25 mouse cellular contexts compared by ENCODE assay signal in genomic region chr5:129717016-129717415, GRCm38 (mm10). TPM values are rescaled to one million over a fixed set of nuclear protein-coding genes. Genes with fewer than 3 reads are reported as not detected.
DNase-seq lines count a peak whose midpoint lies in the region; ATAC-seq and TF ChIP-seq lines count a peak whose summit lies in the region.
"Had no signal": no experiment of that assay in that cellular context is flagged by ENCODE, and none has a peak within 500 bp of the region (broad histone marks: within the 10 kb centered on the region; RNA-seq: fewer than 3 reads in every experiment).

No protein-coding gene starts in this region.

- dilution Hi-C loops in CH12.LX (cut with MboI; ENCODE audit: extremely low pct_ligation_motif_present, extremely low pct_unique_long_range_greater_than_20kb, low sequenced_read_pairs), result no loop called here

- H3K4me1 ChIP-seq in liver, embryonic 12.5 days, result peaks cover 22% of the 10 kb centered on the region
- peaks cover 0 to 13% of the 10 kb centered on the region in 2 experiments; a peak in 3 of 4 replicates for H3K4me1 ChIP-seq in CH12.LX (ENCODE audit: control insufficient read depth in 1 of 2, insufficient read depth in 2 of 2)

- TF ChIP-seq EP300 in CH12.LX (IDR thresholded peaks at IDR 0.05; ENCODE audit: low read length), result no peak

- peaks cover 9% of the 10 kb centered on the region; the same call in 1 of the 2 replicates for H3K79me2 ChIP-seq in CH12.LX (replicated peaks; ENCODE audit: control insufficient read depth, extremely low read depth, insufficient read depth, poor library complexity, severe bottlenecking)

- WGBS in liver, embryonic 12.5 days (ENCODE audit: insufficient replicate concordance), result 74% methylated on average over 9 of the region's 9 CpGs

- DNase-seq in liver, result no peak
- peak; percentile 42 for DNase-seq in 416B (ENCODE audit: low read depth)
- DNase-seq in CH12.LX (ENCODE audit: extremely low read depth), result peak; percentile 20
- DNase-seq in induced T-regulatory cell, adult 2 months (ENCODE audit: low read depth), result peak; percentile 30
- no peak for DNase-seq in thymus, postnatal 36 days
- no peak for DNase-seq in cerebellum, postnatal 36 days
- DNase-seq in heart, adult 9 months (ENCODE audit: low spot score in 2 of 2), result no peak
- DNase-seq: cerebellum, adult 2 months; gastrocnemius, postnatal 10 days; heart, postnatal 4 days; kidney, adult 2 months; kidney, postnatal 14 days; lung, postnatal 4 days; right cerebral cortex, adult 18-20 months had no signal

- H3K4me3 ChIP-seq in liver, embryonic 12.5 days, result 0 out of 2 replicates have a peak overlapping the region, but pooled peaks have one; percentile 86
- no peak overlapping the region for H3K4me3 ChIP-seq in CH12.LX (replicated peaks in 1 of 3; ENCODE audit: low read depth in 2 of 3, low read length in 2 of 3, poor library complexity in 1 of 3)
- H3K4me3 ChIP-seq: left cerebral cortex, adult 2 months; neural tube, embryonic 12.5 days had no signal

- peaks cover 14% of the 10 kb centered on the region for H3K27me3 ChIP-seq in liver, embryonic 12.5 days (replicated peaks)
- peaks cover 12% of the 10 kb centered on the region for H3K27me3 ChIP-seq in CH12.LX (replicated peaks)
- H3K27me3 ChIP-seq: neural tube, embryonic 12.5 days had no signal

- H3K9me3 ChIP-seq in liver, embryonic 12.5 days (replicated peaks), result no peaks in the 10 kb centered on the region
- peaks cover 2% of the 10 kb centered on the region for H3K9me3 ChIP-seq in CH12.LX (replicated peaks; ENCODE audit: low read length)
- H3K9me3 ChIP-seq: forebrain, embryonic 10.5 days; neural tube, embryonic 12.5 days had no signal

- H3K9ac ChIP-seq in liver, embryonic 12.5 days, result no peak overlapping the region
- no peak overlapping the region for H3K9ac ChIP-seq in CH12.LX (ENCODE audit: insufficient read depth, low read depth)

- no peak for TF ChIP-seq RAD21 in CH12.LX (IDR thresholded peaks at IDR 0.05; ENCODE audit: low read depth, low read length)

- ATAC-seq in liver, embryonic 12.5 days, result no peak
- ATAC-seq: hindbrain, embryonic 16.5 days had no signal

- in situ Hi-C loops in CH12.LX (cut with MboI; ENCODE audit: low pct_ligation_motif_present, low pct_unique_long_range_greater_than_20kb, low sequenced_read_pairs), result no loop called here

- no peak for TF ChIP-seq POLR2A in CH12.LX (IDR thresholded peaks at IDR 0.05; ENCODE audit: low read depth, low read length)

- H3K27ac ChIP-seq in liver, embryonic 12.5 days, result no peak overlapping the region
- H3K27ac ChIP-seq in CH12.LX (ENCODE audit: insufficient read depth, low read depth), result no peak overlapping the region
- H3K27ac ChIP-seq: forebrain, embryonic 10.5 days; left cerebral cortex, adult 2 months; neural tube, embryonic 12.5 days had no signal

- 0 out of 2 replicates have a peak overlapping the region, but pooled peaks have one; percentile 88 for H3K4me2 ChIP-seq in liver, embryonic 12.5 days
- no peak overlapping the region for H3K4me2 ChIP-seq in CH12.LX (ENCODE audit: insufficient read depth, low read depth, poor library complexity, severe bottlenecking)
- H3K4me2 ChIP-seq: midbrain, embryonic 11.5 days had no signal

- peaks cover 43% of the 10 kb centered on the region for H3K36me3 ChIP-seq in liver, embryonic 12.5 days
- peaks cover 31 to 42% of the 10 kb centered on the region in 2 experiments for H3K36me3 ChIP-seq in CH12.LX (replicated peaks in 1 of 2; ENCODE audit: control insufficient read depth in 1 of 2, insufficient read depth in 1 of 2, low read length in 1 of 2)

- TF ChIP-seq CTCF in CH12.LX (conservative IDR thresholded peaks at IDR 0.05 in 1 of 2, IDR thresholded peaks at IDR 0.05 in 1 of 2; ENCODE audit: low read depth in 2 of 2, low read length in 2 of 2), result peak in 1 of 2 experiments; percentile 11; a peak in 1 of 4 replicates

TF ChIP-seq in CH12.LX, 34 proteins besides CTCF, POLR2A, EP300 and RAD21:
- TF ChIP-seq ZMIZ1 (IDR thresholded peaks at IDR 0.05; ENCODE audit: low read depth, low read length) (no peak), CHD2 (IDR thresholded peaks at IDR 0.05; ENCODE audit: low read length) (no peak), IRF4 (IDR thresholded peaks at IDR 0.05; ENCODE audit: low read depth, low read length) (no peak), TCF12 (IDR thresholded peaks at IDR 0.05; ENCODE audit: low read depth, low read length) (no peak), USF2 (conservative IDR thresholded peaks at IDR 0.05; ENCODE audit: low read depth, low read length) (no peak)

RNA-seq across cellular contexts. Expression of gene Mrps17, which starts 1.7 kb away (rescaled TPM):
- polyA plus RNA-seq in liver, embryonic 12.5 days (2016; fragmentation: Nextera tagmentation; extraction: Ambion mirVana), result 139 and 145 TPM in 2 replicates
- total RNA-seq in CH12.LX (2012; rRNA removed), result 134 and 136 TPM in 2 replicates
- total RNA-seq in CH12.LX (2014; rRNA removed), result 156 and 159 TPM in 2 replicates
- polyA plus RNA-seq in CH12.LX (2012; ENCODE audit: insufficient read length, low read depth), result 119 and 127 TPM in 2 replicates

RNA-seq across cellular contexts. Expression of gene Nipsnap2, which starts 7.8 kb away (rescaled TPM):
- 32.8 and 36.9 TPM in 2 replicates for polyA plus RNA-seq in liver, embryonic 12.5 days (2016; fragmentation: Nextera tagmentation; extraction: Ambion mirVana)
- total RNA-seq in CH12.LX (2012; rRNA removed) (24.3 and 30.4 TPM in 2 replicates), CH12.LX (2014; rRNA removed) (23.9 and 24.8 TPM in 2 replicates)
- 18.3 TPM in 2 replicates for polyA plus RNA-seq in CH12.LX (2012; ENCODE audit: insufficient read length, low read depth)

RNA-seq across cellular contexts. Expression of gene Sept14, which starts 8.7 kb away (rescaled TPM):
- not detected in 2 replicates for polyA plus RNA-seq in liver, embryonic 12.5 days (2016; fragmentation: Nextera tagmentation; extraction: Ambion mirVana)
- not detected in 2 replicates for total RNA-seq in CH12.LX (2012; rRNA removed)
- total RNA-seq in CH12.LX (2014; rRNA removed), result not detected in 2 replicates
- polyA plus RNA-seq in CH12.LX (2012; ENCODE audit: insufficient read length, low read depth), result not detected in 2 replicates
- total RNA-seq: gastrocnemius, postnatal 10 days; heart, postnatal 4 days; layer of hippocampus, adult 8-10 months; left cerebral cortex, adult 2 months had no signal
- polyA plus RNA-seq: cerebellum, adult 2 months; forebrain, embryonic 10.5 days; heart, embryonic 14.5 days; hindbrain, embryonic 16.5 days; kidney, adult 2 months; limb, embryonic 11.5 days; liver, embryonic 16.5 days; midbrain, embryonic 11.5 days; neural tube, embryonic 12.5 days; urinary bladder, adult 2 months had no signal

RNA-seq across cellular contexts. Expression of gene Zfp11, which starts 47.1 kb away (rescaled TPM):
- polyA plus RNA-seq in liver, embryonic 12.5 days (2016; fragmentation: Nextera tagmentation; extraction: Ambion mirVana), result 1.2 TPM in 2 replicates
- total RNA-seq in CH12.LX (2012; rRNA removed) (not detected in 2 replicates), CH12.LX (2014; rRNA removed) (not detected in 2 replicates)
- not detected in 2 replicates for polyA plus RNA-seq in CH12.LX (2012; ENCODE audit: insufficient read length, low read depth)

Comparison
In these comparisons a context has a peak if more than half of its experiments do, and no peak if none do; other contexts are left out.
1. DNase-seq: peak in 416B (single experiment), CH12.LX (single experiment) and induced T-regulatory cell, adult 2 months (single experiment); none in liver (single experiment), thymus, postnatal 36 days (0 of 2), cerebellum, postnatal 36 days (0 of 2) and heart, adult 9 months (0 of 2).